Mouse (Mus musculus) hindlimb bud, embryonic 11.5 days (tissue): Measurements from ENCODE around the gene Pparg.

Source experiments
- DNase-seq: peaks from one replicate; pipeline ENCODE4 v3.0.0-alpha.2; 2012; ENCODE audit warnings: low read depth, low spot score; ENCODE audit errors: extremely low spot score

The Pparg gene

GRCm38 (mm10) chr6:115452501-115452900 is 91.8 kb downstream of the Pparg start:
- no peak for DNase-seq

GRCm38 (mm10) chr6:115462743-115463337 is 102.1 kb downstream of the Pparg start:
- no peak for DNase-seq

GRCm38 (mm10) chr6:115463338-115463737 is 102.6 kb downstream of the Pparg start:
- no peak for DNase-seq

GRCm38 (mm10) chr6:115464661-115465060 is 103.9 kb downstream of the Pparg start:
- DNase-seq, result no peak

GRCm38 (mm10) chr6:115465463-115465862 is 104.7 kb downstream of the Pparg start:
- DNase-seq, result no peak

GRCm38 (mm10) chr6:115465876-115466275 is 105.1 kb downstream of the Pparg start:
- no peak for DNase-seq

- no peak for DNase-seq
Measured at GRCm38 (mm10) chr6:115466601-115467000, 105.8 kb downstream of the Pparg start.

GRCm38 (mm10) chr6:115469666-115470581 is 109.2 kb downstream of the Pparg start:
- DNase-seq, result no peak

- no peak for DNase-seq
Measured at GRCm38 (mm10) chr6:115471956-115472355, 111.2 kb downstream of the Pparg start.

- no peak for DNase-seq
Measured at GRCm38 (mm10) chr6:115477081-115477695, 116.4 kb downstream of the Pparg start.

- DNase-seq, result no peak
Measured at GRCm38 (mm10) chr6:115479963-115480321, 119.2 kb downstream of the Pparg start.

- no peak for DNase-seq
Measured at GRCm38 (mm10) chr6:115480322-115481017, 119.7 kb downstream of the Pparg start.

GRCm38 (mm10) chr6:115481018-115481354 is 120.2 kb downstream of the Pparg start:
- DNase-seq, result no peak

GRCm38 (mm10) chr6:115481603-115482002 is 120.9 kb downstream of the Pparg start:
- DNase-seq, result no peak

- DNase-seq, result no peak
Measured at GRCm38 (mm10) chr6:115485635-115486034, 124.9 kb downstream of the Pparg start.

- no peak for DNase-seq
Measured at GRCm38 (mm10) chr6:115489831-115490230, 129.1 kb downstream of the Pparg start.

- DNase-seq, result no peak
Measured at GRCm38 (mm10) chr6:115492952-115493613, 132.3 kb downstream of the Pparg start.

- DNase-seq, result no peak
Measured at GRCm38 (mm10) chr6:115493824-115494223, 133.1 kb downstream of the Pparg start.

GRCm38 (mm10) chr6:115499540-115499939 is 138.8 kb downstream of the Pparg start:
- DNase-seq, result no peak

GRCm38 (mm10) chr6:115500234-115500633 is 139.5 kb downstream of the Pparg start:
- no peak for DNase-seq

- no peak for DNase-seq
Measured at GRCm38 (mm10) chr6:115501131-115501530, 140.4 kb downstream of the Pparg start.
